Mouse (Mus musculus) adrenal gland, postnatal 36 days (tissue): ENCODE data around the gene Hinfp. TPM values are rescaled to one million over a fixed set of nuclear protein-coding genes. Genes with fewer than 3 reads are reported as not detected.
"Not testable (repeated sequence)": the region's sequence is repeated elsewhere in the genome, so short reads cannot be mapped to it uniquely, and the experiment has no call there.

Source experiments
- DNase-seq, 2 experiments: peaks; one replicate each; pipeline ENCODE4 v3.0.0; 2021; ENCODE audit warnings: mixed read lengths in 1 of 2
- long read RNA-seq, 2 experiments: library from polyadenylated mRNA; stranded (forward); transcript quantifications; one replicate each; pipeline ENCODE4 v2.0.0; 2021; ENCODE audit warnings: borderline sequencing depth in 2 of 2
- total RNA-seq, 2 experiments: library from RNA; stranded (reverse); gene quantifications; 2 replicates each; pipeline ENCODE4 v1.2.3; 2021

The Hinfp gene
- total RNA-seq, result 10 to 100 TPM; 18.9 to 24.4 TPM
- long read RNA-seq, experiment 1, full-length matches to known transcripts, result 3 of 4 reads
- long read RNA-seq, experiment 1, partial matches to known transcripts, result 0 of 4 reads
- long read RNA-seq, experiment 1, other reads (novel, unspliced or antisense), result 1 of 4 reads
- long read RNA-seq, experiment 2, partial matches to known transcripts, result 0 of 2 reads
- long read RNA-seq, experiment 2, other reads (novel, unspliced or antisense), result 2 of 2 reads

DNA sequence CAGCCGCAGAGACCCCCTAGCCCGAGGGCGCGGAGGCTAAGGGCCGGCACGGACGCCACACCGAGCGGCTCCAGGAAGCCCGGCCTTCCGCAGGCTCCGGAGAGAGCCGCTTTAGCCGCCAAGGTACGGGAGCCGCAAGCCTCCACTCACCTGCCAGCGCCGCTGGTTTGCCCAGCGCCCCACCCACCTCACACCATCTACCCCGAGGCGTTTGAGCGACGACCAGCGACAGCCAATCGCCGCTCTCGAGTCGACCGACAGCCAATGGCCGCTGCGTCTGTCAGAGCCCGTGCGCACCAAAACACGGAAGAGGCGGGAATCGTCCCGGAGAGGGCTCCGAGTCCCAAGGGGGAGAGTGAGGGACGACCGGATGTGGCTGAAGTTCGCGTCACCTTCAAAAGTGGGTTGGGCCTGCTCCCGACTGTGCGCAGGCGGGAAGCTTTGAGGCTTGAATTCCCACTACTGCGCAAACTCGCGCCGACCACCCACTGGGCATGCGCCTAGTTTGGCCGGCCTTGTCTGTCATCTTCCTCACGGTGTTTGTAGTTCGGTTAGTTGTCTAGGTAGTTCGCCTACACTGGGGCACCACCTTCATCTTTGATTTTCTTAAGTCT, at the start of gene Hinfp:
Gene Hinfp (minus strand): TSS at position 206 of the 614 bp plus-strand sequence.
- DNase-seq, result peak; percentile 98 to 99

DNA sequence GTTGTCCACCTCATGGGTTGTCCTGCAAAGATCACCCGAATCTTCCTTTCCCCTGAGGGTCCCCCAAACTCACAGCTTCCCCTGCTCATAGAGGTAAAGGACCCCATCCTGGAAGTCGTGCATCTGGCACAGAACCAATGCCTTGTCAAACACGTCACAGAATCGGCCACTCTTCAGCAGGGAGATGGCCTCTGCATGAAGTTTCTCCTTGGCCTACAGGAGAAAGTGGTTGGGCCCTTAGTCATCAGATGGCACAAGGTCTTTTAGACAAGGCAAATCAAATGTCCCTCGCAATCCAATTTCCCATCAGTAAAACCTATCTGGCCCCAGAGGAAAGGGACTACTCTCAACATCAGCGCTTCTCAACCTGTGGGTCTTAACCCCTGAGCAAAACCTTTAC, 47.7 kb upstream of the Hinfp start:
- DNase-seq, result peak; percentile 39 to 59

DNA sequence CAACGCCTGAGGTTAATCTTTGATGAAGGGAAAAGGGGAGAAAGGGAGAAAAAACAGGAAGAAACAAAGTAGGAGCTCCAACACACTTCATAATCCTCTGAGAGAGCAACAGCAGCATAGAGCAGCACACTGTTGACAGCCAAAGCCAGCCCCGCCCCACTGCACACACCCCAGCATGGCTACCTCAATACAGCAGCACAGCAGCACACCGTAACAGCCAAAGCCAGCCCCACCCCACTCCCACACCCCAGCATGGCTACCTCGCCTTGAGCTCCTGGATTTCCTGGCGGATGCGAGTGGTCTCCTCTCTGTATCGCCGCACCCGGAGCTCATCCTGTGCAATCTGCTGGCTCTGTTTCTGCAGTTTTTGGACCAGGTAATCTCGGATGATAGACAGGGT, 46.9 kb upstream of the Hinfp start:
- no peak for DNase-seq

DNA sequence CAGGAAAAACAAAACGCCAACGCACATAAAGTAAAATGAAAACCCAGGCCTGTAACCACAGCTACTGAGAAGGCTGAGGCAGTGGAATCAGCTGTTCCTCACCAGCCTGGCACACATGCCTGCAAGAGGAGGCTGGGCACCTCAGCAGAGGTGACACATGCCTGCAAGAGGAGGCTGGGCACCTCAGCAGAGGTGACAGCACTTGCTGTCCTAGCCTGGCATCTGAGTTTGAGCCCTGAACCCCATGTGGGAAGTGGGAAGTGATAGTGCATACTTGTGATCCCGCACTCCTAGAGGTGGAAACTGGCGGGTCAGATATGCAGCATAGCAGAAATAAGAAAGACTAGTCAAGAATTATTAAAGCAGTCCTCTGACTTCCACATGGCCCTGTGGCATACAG, 45.9 kb upstream of the Hinfp start:
- DNase-seq, result no peak

DNA sequence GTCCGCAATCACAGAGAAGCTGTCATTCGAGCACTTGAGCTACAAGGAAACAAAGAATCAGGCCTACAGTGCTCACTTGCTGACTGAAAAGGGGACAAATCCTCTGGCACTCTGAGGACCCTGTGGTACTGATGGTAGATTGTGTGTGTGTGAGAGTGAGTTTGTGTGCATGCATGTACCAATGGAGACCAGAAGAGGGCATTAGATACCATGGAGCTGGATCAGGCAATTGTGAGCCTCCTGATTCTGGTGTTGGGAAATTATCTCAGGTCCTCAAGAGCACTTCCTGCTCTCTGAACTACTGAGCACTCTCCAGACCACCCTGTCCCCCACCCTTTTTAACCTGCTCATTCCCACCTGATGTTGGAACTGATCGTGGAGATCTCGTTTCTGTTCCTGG, 43.1 kb upstream of the Hinfp start:
- DNase-seq, result no peak

DNA sequence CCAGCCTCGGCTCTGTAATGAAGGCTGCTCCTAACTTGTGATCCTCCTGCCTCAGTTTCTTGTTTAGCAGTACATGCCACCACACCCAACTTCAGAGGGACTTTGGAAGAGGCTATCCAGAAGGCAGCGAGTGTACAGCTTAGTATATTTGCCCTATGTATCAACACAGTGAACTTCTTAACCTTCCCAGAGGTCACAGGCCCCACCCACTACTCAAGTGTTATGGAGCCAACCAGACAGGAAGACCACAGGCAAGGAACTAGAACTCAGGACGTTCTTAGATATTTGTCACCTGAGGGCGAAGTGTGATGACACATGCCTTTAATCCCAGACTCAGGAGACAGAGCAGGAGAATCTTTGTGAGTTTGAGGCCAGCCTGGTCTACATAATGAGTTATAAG, 42.1 kb upstream of the Hinfp start:
- DNase-seq, result no peak

DNA sequence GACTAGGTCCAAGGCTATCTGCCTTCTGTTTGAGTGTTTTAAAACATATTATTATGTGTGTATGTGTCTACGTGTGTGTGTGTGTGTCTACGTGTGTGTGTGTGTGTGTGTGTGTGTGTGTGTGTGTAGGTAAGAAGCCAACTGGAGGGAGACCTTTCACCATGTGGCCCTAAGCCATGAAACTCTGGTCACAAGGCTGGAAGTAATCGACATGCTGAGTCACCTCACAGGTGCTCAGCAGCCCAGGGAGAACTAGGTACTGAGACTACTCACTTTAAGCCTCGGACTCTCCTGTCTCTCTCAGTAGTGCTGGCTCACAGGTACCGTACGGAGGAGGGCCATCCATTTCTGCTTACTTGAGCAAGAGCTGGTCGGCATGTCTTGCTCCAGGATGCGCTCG, 41.7 kb upstream of the Hinfp start:
- no peak for DNase-seq

DNA sequence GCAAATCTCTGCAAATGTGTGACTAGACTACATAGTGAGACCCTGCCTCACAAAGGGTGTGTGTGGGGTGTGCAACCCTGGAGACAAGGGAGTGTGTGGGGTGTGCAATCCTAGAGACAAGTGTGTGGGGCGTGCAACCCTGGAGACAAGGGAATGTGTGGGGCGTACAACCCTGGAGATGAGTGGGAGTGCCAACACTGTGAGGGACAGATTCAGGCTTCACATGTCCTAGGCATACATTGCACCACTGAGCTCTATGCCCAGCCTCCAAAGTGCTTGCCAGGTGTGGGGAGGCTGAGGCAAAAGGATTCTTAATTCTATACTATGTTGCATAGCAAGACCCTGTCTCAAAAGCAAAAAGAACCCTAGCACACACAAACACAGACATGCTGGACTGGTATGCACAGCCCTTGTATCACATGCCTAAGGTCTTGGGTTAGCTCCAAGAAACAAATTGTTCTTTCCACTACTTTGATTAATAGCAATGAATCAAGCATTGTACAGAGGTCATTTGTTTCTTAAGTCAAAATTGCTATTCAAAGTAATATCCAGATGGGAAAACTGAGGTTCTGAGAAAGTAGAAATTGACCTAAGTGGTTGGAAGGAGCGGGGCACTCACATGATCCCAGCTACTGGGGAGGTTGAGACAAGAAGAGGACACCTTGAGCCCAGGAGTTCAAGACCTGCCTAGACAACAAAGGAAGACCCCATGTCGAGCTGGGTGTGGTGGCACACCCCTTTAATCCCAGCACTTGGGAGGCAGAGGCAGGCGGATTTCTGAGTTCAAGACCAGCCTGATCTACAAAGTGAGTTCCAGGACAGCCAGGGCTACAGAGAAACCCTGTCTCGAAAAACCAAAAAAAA, 40.3 kb upstream of the Hinfp start:
- DNase-seq, result no peak

DNA sequence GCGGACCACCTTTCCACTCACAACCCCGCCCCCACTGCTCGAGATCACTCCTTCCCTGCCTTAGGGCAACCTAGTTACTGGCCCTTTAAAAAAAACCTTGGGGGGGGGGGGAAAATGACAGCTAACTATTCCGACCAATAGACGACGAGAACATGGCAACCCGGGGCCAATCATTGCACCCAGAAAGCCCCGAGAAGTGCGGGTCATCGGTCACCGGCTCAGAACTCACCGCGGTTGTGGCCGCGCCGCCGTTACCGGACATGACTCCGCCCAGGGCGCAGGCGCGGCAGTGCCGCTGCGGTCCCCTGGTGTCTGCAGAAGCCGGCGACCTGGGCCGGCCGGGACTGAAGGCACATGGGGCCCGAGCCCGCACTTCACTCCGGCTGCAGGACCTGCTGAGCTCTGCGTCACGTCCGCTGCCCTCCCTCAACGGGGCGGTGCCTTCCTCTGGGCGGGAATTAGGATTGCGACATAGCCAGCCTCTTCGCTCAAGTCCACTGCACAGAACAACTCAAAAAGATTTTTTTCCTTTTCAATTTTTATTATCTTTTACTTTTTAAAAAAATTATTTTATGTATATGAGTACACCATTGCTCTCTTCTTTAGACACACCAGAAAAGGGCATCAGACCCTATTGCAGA, 38.4 kb upstream of the Hinfp start, which contains the start of gene Hmbs:
Gene Hmbs (minus strand): TSS at position 448 of the 641 bp plus-strand sequence.
- DNase-seq, result peak; percentile 95

DNA sequence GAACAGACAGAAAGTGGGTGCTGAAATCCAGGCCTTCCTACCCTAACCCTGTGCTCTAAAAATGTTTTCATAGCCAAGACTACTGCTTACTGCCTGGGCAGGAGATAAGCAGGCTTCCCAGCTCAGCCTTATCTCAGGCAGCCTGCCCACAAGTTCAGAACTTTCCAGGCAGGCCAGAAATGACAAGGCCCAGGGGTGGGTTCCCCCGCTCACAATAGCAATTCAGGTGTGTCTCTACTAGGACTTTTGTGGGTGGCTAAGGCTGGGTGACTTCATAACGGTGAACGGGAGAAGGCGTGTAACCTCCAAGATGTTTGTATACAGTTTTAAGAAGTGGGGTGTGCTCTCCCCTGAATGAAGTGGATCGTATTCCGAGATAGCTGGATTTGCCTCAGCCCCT, 37.8 kb upstream of the Hinfp start:
- peak; percentile 42 to 51 for DNase-seq

DNA sequence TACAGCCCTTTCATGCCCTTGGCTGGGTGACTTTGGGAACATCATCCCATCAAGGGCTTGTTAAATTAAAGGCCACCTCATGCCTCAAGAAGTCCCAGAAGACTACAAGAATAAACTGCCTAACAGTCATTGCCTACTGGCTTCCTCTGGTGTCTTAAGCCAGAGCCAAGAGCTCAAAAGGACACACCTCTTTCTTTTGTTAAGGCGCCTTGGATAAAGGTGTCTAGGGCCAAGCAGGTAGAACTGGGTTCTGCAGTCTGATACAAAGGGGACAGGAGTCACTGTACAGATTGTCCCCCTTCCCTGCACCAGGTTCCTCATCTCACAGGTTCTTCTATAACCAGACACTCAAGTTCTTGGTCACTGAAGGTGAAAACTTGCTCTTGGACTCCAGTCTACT, 37.1 kb upstream of the Hinfp start:
- DNase-seq, result no peak

DNA sequence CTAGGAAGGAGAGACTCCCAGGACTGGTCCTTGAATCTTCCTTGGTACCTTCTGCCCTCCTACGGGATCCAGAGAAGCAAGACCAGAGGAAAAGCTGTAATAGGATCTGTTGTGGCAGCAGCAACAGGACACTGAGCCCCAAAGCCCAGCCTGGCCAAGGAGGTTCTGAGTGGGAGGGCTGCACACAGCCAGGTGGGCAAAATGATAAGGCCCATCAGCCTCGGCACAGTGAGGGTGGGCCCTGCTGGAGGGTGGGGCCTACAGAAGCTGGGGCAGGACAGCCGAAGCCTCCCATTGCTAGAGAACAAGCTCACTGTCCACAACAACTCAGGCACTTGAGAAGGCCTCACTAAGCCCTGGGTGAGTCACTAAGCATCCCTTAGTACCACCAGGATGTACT, 36.7 kb upstream of the Hinfp start:
- no peak for DNase-seq

DNA sequence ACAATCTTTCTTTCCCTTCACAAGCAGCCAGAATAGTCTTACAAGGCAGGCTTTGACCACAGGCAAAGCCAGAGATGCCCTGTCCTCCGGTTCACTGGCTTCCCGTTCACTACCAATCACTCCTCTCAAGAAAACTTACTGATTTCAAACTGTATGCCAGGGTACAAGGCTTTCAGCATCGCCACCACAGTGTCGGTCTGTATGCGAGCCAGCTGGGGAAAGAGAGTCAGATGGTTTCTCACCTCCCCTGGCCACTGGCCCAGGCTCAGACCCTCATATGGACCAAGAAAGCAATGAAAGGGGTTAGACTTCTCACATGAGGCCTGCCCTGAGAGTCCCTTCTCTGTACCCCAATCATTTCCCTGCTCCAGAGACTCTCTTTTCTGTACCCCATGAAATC, 36.0 kb upstream of the Hinfp start:
- DNase-seq, result no peak

DNA sequence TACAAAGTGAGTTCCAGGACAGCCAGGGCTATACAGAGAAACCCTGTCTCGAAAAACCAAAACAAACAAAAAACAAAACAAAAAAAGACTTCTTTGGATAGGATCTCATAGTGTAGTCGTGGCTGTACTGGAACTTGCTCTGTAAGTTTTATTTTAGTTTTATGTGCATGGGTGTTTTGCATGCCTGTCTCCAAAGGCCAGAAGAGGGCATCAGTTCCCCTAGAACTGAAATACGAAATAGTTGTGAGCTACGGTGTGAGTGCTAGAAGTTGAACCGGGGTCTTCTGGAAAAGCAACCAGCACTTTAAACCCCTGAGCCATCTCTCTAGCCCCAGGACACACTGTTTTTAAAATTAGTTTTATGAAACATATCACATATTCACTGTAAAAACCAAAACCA, 33.1 kb upstream of the Hinfp start:
- DNase-seq, result no peak

DNA sequence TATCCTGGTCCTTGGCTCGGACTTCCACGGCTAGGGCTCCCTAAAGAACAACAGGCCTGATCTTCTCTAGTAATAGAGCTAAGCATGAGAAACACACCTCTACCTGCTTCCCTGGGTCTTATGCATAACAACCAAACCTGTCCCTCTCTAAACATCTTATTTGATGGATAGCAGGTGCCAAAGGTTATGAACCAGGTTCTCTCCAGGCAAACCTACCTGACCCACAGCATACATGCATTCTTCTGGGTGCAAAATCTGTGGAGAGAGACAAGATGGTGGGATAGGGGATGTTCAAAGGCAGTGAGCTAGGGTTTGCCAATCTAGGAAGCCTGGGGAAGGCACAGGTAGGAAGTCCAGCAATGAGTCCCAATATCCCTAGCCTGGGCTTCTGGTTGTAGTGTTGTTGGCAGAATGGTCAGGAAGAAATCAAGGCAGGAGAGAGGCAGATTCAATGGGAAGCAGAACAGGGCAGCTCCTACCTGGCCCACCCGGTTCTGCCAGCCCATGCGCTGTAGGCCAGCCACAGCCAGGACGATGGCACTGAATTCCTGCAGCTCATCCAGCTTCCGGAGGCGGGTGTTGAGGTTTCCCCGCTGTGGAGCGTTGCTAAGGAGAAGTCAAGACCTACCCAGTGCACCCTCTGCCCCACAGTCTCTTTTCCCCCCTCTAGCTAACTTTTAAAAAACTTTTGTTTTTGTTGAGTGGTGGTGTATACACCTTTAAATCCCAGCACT, 32.1 kb upstream of the Hinfp start:
- no peak for DNase-seq

DNA sequence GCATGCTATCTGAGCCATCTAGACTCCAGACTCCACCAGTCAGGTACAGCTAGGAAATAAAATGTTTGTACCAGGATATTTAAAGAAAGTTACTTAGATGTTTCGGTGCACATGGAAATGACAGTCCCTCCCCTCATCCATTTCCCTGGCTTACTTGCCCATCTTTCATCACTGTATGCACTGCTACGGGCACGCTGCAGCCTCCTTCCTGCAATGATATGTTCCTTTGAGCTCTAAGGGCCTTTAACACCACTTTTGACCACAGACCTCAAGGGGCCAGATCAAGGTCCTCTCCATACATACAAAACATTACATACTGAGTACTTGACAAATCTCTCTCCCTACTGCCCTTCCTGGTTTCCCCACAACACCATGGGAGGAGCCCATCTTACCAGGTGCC, 31.5 kb upstream of the Hinfp start:
- DNase-seq, result no peak

DNA sequence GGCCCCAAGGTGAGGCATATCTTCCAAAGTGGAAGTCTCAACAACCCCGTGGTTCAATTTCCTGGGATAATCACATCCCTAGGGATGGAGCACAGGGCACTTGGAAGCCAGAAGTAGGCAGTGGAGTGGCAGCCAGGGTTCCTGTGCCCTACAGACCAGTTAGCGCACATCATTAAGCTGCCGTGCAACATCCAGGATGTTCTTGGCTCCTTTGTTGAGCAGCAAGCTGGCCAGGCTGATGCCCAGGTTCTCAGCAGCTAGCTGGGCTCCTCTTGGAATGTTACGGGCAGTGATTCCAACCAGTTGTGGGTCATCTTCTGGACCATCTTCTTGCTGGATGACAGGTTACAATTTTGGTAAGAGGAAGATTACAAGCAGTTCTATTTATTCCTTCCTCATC, 31.0 kb upstream of the Hinfp start:
- not testable (repeated sequence) for DNase-seq

DNA sequence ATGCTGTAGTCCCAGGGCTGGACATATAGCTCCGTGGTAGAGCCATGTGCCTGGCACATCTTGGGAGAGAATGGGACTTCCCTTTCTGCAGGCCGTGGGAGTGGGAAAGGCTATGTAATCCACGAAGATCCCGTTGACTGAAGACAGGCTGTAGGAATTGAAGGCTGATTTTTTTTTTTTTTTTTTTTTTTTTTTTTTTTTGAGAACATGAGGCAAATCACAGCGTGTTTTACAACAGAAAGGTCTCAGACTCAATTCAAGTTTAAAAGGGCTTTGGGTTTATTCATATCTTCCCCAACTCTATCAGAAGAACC, 30.6 kb upstream of the Hinfp start:
- no peak for DNase-seq

DNA sequence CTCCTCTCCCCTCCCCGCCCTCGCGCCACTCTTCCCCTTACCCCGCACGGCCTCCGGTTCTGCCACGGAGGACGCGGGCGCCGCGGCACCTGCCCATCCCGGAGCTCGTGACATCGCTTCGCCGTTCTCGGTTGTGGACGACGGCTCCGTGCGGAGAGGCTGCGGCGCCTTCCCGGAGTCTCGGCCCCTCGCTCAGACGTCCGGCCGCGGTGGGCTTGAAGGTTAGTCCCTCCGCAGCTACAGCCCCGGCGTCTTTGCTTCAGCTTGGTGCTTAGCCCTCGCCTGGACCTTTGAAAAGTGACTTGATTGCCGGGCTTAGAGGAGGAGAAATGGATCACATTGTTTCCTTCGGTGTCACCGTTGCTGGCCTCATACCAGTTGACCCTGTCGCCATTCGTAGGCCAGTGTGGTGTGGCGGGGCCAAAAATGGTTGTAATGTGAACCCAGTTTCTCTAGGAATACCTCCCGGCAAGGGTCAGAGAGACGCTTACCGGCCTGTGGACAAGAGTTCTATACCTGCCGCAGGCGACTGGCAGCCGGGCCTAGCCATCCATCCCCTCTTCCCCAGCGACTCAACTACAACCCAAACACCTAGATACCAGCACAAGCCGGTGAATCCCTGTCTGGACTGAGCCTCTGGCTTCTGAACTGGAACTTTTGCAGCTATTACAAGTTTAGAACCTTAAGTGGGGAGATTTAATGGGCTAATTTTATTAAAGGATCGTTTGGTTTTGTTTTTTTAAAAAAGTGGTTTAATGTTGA, 30.0 kb upstream of the Hinfp start:
- peak; percentile 54 to 56 for DNase-seq

DNA sequence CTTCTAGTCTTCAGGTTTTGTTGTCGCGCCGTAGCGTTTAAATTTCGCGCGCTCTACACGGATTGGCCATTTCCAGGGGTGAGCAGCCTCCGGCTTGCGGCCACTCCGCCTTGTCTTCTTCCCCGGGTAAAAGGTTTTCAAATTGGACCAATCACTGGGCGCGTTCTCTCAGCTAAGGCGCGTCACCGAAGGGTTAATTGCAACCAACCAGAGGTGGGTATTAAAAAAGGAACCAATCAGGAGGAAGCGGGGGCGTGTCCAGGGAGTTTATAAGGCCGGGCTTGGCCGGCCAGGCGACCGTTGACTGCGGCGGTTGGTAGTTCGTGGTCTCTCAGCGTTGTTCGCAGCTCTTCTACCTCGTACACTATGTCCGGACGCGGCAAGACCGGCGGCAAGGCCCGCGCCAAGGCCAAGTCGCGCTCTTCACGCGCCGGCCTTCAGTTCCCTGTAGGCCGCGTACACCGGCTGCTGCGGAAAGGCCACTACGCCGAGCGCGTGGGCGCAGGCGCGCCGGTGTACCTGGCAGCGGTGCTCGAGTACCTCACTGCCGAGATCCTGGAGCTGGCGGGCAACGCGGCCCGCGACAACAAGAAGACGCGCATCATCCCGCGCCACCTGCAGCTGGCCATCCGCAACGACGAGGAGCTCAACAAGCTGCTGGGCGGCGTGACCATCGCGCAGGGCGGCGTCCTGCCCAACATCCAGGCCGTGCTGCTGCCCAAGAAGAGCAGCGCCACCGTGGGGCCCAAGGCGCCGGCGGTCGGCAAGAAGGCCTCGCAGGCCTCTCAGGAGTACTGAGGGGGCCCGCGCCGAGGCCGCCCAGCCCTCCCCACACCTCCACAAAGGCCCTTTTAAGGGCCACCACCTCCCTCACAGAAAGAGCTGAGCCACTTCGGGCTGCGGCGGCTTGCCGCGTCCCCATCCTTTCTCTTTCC, 29.2 kb upstream of the Hinfp start, which contains the start of gene H2afx:
Gene H2afx (plus strand): TSS at position 299 of the 935 bp plus-strand sequence.
- DNase-seq, result peak; percentile 96 to 97
